Mouse (Mus musculus) thymus, adult 2 months (tissue): ENCODE results near the gene Pdgfra.

ENCODE experiments used
- CTCF ChIP-seq: fragments of 200-500 bp; IDR thresholded peaks from 2 replicates; pipeline ENCODE4 v1.5.1; 2012; ENCODE audit warnings: mild to moderate bottlenecking, control low read depth, low read length, moderate library complexity, borderline replicate concordance; ENCODE audit not compliant: control insufficient read depth, poor library complexity, insufficient read depth; ENCODE audit errors: extremely low read depth
- POLR2A ChIP-seq: fragments of 200-500 bp; IDR thresholded peaks from 2 replicates; pipeline ENCODE4 v1.6.1; 2012; ENCODE audit warnings: mild to moderate bottlenecking, low read length, control low read depth, moderate library complexity; ENCODE audit not compliant: control insufficient read depth, poor library complexity, insufficient read depth; ENCODE audit errors: extremely low read depth

GRCm38 (mm10) chr5:75200366-75200724 is 48.3 kb downstream of the Pdgfra start:
- no peak for TF ChIP-seq CTCF
- no peak for TF ChIP-seq POLR2A
